Mouse (Mus musculus): ENCODE data around the gene 1110059E24Rik.

The 1110059E24Rik gene

GRCm38 (mm10) chr19:21571986-21572385 lies 80.8 kb downstream of the 1110059E24Rik start:
- no peak for DNase-seq (ENCODE audit: low spot score)

GRCm38 (mm10) chr19:21571223-21571980 lies 81.4 kb downstream of the 1110059E24Rik start:
- peak; percentile 89 for DNase-seq (ENCODE audit: low spot score)

DNA sequence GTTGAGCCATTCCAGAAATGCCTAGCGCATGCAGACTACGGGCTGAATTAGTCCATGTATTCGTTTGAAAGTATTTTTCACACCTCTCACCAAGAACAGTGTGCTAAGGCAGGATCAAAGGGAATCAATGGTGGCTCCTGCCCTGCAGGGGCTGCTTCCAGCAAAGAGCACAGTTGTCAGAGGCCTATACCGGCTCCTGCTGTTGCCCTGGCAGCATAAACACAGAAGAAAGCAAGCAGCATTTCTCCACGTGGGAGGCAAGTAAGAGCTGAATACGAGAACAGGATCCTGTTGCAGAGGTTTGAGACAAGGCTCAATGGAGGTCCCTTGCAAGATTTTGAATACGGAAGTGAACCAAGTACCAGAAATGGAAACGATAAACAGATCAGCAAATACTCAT lies 82.0 kb downstream of the 1110059E24Rik start:
- DNase-seq (ENCODE audit: low spot score), result no peak

DNA sequence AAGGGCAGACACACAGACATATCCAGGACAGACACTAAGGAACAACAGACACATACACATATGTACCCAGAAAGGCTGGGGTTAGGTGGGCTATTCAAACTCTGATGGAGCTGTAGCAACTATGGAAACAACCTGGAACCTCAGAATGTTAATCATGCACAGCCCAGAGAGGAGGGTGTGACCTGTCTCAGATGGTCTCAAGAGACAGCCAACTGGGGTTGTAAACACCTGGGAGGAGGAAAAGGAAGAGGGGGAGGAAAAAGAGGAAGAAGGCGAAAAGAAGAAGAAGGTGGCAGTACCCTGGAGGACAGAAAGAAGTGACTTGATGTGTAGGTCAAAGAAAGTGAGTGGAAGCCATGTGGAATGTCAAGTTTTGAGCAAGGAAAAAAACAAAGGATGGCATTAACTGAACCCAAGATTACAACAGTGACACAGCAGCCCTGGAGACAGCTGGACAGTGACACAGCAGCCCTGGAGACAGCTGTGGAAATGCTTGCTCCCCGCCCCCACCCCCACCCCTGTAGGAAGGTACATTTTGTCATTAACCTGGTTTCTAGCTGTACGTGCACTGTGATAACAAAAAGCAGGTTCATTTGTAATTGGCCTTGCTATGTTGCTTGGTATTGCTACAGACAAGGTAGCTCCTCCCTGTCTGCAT lies 84.1 kb downstream of the 1110059E24Rik start:
- DNase-seq (ENCODE audit: low spot score), result no peak

DNA sequence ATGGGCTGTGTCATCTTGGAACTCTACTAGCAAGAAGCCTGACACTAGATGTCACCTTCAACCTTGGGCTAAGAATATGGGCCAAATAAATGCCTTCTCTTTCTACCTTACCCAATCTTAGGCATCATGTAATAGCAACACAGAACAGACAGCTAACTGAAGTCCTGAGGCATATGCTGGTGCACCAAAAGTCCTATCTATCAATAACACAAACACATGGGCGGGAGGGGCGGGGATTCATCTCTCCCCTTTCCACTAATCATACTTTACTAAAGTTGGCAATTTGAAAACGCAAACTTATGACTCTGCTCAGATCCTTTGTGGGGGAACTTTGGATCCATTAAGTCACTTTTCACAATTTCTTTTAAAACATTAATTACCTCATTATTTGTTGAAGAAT lies 84.8 kb downstream of the 1110059E24Rik start:
- no peak for DNase-seq (ENCODE audit: low spot score)

- no peak for DNase-seq (ENCODE audit: low spot score)
Observed at GRCm38 (mm10) chr19:21566484-21566883, 86.3 kb downstream of the 1110059E24Rik start.

DNA sequence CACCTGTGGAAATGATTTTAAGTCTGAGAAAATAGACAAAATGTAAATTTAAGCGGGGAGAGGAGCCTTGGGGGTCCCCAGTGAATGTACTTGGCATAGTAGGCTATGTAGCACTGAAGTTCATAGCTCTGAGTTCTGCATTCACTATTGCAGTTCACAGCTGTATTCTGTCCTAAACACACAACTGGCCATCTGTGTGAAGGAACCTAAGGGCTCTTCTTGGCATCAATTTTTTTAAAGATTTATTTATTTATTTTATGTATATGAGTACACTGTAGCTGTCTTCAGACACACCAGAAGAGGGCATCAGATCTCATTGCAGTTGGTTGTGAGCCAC lies 88.3 kb downstream of the 1110059E24Rik start:
- no peak for DNase-seq (ENCODE audit: low spot score)

- DNase-seq (ENCODE audit: low spot score), result peak; percentile 86
Observed at GRCm38 (mm10) chr19:21563789-21564460, 88.9 kb downstream of the 1110059E24Rik start.

- no peak for DNase-seq (ENCODE audit: low spot score)
Observed at GRCm38 (mm10) chr19:21562996-21563395, 89.8 kb downstream of the 1110059E24Rik start.

GRCm38 (mm10) chr19:21552801-21553200 lies 100.0 kb downstream of the 1110059E24Rik start:
- DNase-seq (ENCODE audit: low spot score), result no peak

- DNase-seq (ENCODE audit: low spot score), result no peak
Observed at GRCm38 (mm10) chr19:21551921-21552536, 100.7 kb downstream of the 1110059E24Rik start.

DNA sequence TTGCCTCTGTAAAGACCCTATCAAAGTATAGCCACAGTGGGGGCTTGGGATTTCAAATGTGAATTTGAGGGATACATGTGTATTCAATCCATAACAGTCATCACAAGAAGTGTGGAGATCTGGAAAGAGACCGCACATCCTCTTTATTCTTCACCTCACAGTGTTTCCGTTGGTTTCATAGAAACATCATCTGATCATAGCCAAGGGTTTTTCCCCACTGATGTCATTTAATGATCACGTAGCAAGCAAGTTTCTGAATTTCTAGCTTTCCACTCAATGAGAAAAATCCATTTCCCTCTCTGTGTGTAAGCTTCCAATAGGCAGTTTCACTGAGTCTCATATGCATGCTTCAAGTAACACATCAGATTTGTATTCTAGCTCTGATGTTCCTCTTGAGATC lies 103.1 kb downstream of the 1110059E24Rik start:
- DNase-seq (ENCODE audit: low spot score), result no peak

- no peak for DNase-seq (ENCODE audit: low spot score)
Observed at GRCm38 (mm10) chr19:21548947-21549346, 103.8 kb downstream of the 1110059E24Rik start.

DNA sequence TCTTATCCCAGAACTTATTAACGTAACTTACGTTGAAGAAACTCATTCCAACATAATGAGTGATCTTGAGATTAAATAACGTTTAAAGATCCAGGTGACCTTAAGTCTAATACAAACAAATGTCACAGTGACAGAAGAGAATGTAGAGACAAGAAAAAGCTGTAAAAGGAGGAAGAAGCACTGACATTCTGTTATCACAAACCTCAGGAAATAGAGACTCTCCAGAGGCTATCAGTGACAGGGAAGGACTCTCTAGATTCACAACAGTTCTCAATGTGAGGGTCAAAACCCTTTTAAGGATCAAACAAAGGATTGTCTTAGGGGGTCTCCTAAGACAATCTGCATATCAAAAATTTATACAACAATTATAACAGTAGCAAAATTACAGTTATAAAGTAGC lies 115.7 kb downstream of the 1110059E24Rik start:
- DNase-seq (ENCODE audit: low spot score), result no peak

Data from layer of hippocampus, adult 11-12 months (tissue).